Mouse (Mus musculus) embryonic fibroblast, embryonic 13.5 days (primary cell): ENCODE measurements at regions not wholly inside any gene's neighbourhood (a gene's known extent, or its start where the extent isn't known, plus 50 kb on each side); places are given as distances from the start of the nearest gene placed in this dataset.

Experiments used
- CTCF ChIP-seq: IDR thresholded peaks from 2 replicates; pipeline ENCODE4 v1.5.1; 2011; ENCODE audit warnings: mild to moderate bottlenecking, control low read depth, low read length, moderate library complexity, borderline replicate concordance; ENCODE audit not compliant: insufficient read depth
- POLR2A ChIP-seq: IDR thresholded peaks from 2 replicates; pipeline ENCODE4 v1.6.1; 2011; ENCODE audit warnings: low read depth, mild to moderate bottlenecking, control low read depth, low read length, moderate library complexity

DNA sequence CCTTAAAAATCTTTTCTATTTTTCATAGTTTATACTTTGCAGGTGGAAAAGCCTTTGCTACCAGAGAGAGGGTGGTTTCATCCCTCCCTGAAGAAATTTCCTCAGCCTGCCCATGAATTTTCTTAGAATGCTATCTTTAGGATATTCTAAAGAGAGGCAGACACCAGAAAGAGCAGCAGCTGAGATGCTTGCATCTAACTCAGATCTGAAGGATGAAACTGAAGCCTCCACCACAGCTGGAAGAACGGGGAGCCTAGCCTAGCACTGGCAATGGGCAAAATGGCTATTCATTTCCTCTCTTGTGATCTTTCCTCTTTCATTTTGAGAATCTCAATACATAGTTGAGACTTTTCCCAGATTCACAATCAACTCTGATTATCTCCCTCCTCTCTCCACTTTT, 640.0 kb upstream of the Zeb2 start:
- TF ChIP-seq CTCF (no peak), POLR2A (no peak)
